Mouse (Mus musculus): Measurements from ENCODE around the gene Ick. TPM values are rescaled to one million over a fixed set of nuclear protein-coding genes. Genes with fewer than 3 reads are reported as not detected.
A peak's percentile ranks its signal among the peaks of the same experiment; 100 is the strongest.
"Not testable (repeated sequence)": the region's sequence is repeated elsewhere in the genome, so short reads cannot be mapped to it uniquely, and the experiment has no call there.

The Ick gene
- total and polyA plus RNA-seq, 2 experiments from 2014 or later, result 35.2 to 36.7 TPM

- Histone ChIP-seq H3K9ac (replicated peaks; ENCODE audit: low read length) (peak overlapping the region; percentile 79; the same call in 1 of the 2 replicates), H3K4me1 (ENCODE audit: insufficient read depth, low read length) (peaks cover 3% of the 10 kb centered on the region), H3K27me3 (ENCODE audit: insufficient read depth, low read length) (no peaks in the 10 kb centered on the region), H3K27ac (peak overlapping the region; percentile 98), H3K36me3 (ENCODE audit: insufficient read depth, low read length) (no peaks in the 10 kb centered on the region), H3K4me2 (ENCODE audit: low read depth, low read length) (peak overlapping the region; percentile 64), H3K9me3 (ENCODE audit: low read length) (no peaks in the 10 kb centered on the region), H3K4me3 (ENCODE audit: low read length) (peak overlapping the region; percentile 53)
- TF ChIP-seq CTCF (IDR thresholded peaks at IDR 0.05; ENCODE audit: low read depth), result no peak
- WGBS, result 24% methylated on average over 7 of the region's 7 CpGs
- peak; percentile 38 for DNase-seq (ENCODE audit: low spot score)
- ATAC-seq, result no peak
These were observed 67.8 kb downstream of the Ick start for GRCm38 (mm10) chr9:78176831-78177230.

- no peak overlapping the region for H3K4me3 ChIP-seq (ENCODE audit: low read length)
- H3K36me3 ChIP-seq (ENCODE audit: insufficient read depth, low read length), result no peaks in the 10 kb centered on the region
- 87% methylated on average over 5 of the region's 5 CpGs for WGBS
- DNase-seq (ENCODE audit: low spot score) (no peak), ATAC-seq (no peak)
- no peak overlapping the region for H3K4me2 ChIP-seq (ENCODE audit: low read depth, low read length)
- H3K27ac ChIP-seq, result no peak overlapping the region
- H3K9ac ChIP-seq (replicated peaks; ENCODE audit: low read length), result no peak overlapping the region
- H3K27me3 ChIP-seq (ENCODE audit: insufficient read depth, low read length), result no peaks in the 10 kb centered on the region
- no peak for TF ChIP-seq CTCF (IDR thresholded peaks at IDR 0.05; ENCODE audit: low read depth)
- H3K4me1 ChIP-seq (ENCODE audit: insufficient read depth, low read length), result peaks cover 3% of the 10 kb centered on the region
- no peaks in the 10 kb centered on the region for H3K9me3 ChIP-seq (ENCODE audit: low read length)
These were observed 69.2 kb downstream of the Ick start for GRCm38 (mm10) chr9:78178197-78178596.

- Histone ChIP-seq H3K4me1 (ENCODE audit: insufficient read depth, low read length) (peaks cover 3% of the 10 kb centered on the region), H3K27me3 (ENCODE audit: insufficient read depth, low read length) (no peaks in the 10 kb centered on the region), H3K4me3 (ENCODE audit: low read length) (no peak overlapping the region), H3K4me2 (ENCODE audit: low read depth, low read length) (no peak overlapping the region), H3K27ac (no peak overlapping the region), H3K36me3 (ENCODE audit: insufficient read depth, low read length) (no peaks in the 10 kb centered on the region), H3K9ac (replicated peaks; ENCODE audit: low read length) (no peak overlapping the region), H3K9me3 (ENCODE audit: low read length) (no peaks in the 10 kb centered on the region)
- no peak for ATAC-seq
- no peak for TF ChIP-seq CTCF (IDR thresholded peaks at IDR 0.05; ENCODE audit: low read depth)
- no peak for DNase-seq (ENCODE audit: low spot score)
- 91% methylated on average over 2 of the region's 2 CpGs for WGBS
These were observed 70.1 kb downstream of the Ick start for GRCm38 (mm10) chr9:78179071-78179470.

- not testable (repeated sequence) for H3K27ac ChIP-seq; ATAC-seq; H3K9ac ChIP-seq (replicated peaks; ENCODE audit: low read length); H3K36me3 ChIP-seq (ENCODE audit: insufficient read depth, low read length); H3K27me3 ChIP-seq (ENCODE audit: insufficient read depth, low read length); H3K4me1 ChIP-seq (ENCODE audit: insufficient read depth, low read length); H3K4me2 ChIP-seq (ENCODE audit: low read depth, low read length); H3K9me3 ChIP-seq (ENCODE audit: low read length); H3K4me3 ChIP-seq (ENCODE audit: low read length); DNase-seq (ENCODE audit: low spot score)
- 94% methylated on average over 4 of the region's 7 CpGs for WGBS
These were observed 73.5 kb downstream of the Ick start, which contains the start of gene Gsta4 for GRCm38 (mm10) chr9:78182474-78182873. Gsta4 (plus strand) TSS chr9:78182774.

GRCm38 (mm10) chr9:78185686-78186085 is 76.7 kb downstream of the Ick start:
- no peak overlapping the region for H3K9ac ChIP-seq (replicated peaks; ENCODE audit: low read length)
- no peak overlapping the region for H3K4me3 ChIP-seq (ENCODE audit: low read length)
- H3K4me1 ChIP-seq (ENCODE audit: insufficient read depth, low read length), result peaks cover 2% of the 10 kb centered on the region
- no peaks in the 10 kb centered on the region for H3K36me3 ChIP-seq (ENCODE audit: insufficient read depth, low read length)
- H3K4me2 ChIP-seq (ENCODE audit: low read depth, low read length), result no peak overlapping the region
- no peak overlapping the region for H3K27ac ChIP-seq
- no peaks in the 10 kb centered on the region for H3K27me3 ChIP-seq (ENCODE audit: insufficient read depth, low read length)
- no peak for TF ChIP-seq CTCF (IDR thresholded peaks at IDR 0.05; ENCODE audit: low read depth)
- no peaks in the 10 kb centered on the region for H3K9me3 ChIP-seq (ENCODE audit: low read length)
- DNase-seq (ENCODE audit: low spot score) (no peak), ATAC-seq (no peak)
- WGBS, result 83% methylated on average over 9 of the region's 9 CpGs

GRCm38 (mm10) chr9:78188910-78189309 is 79.9 kb downstream of the Ick start:
- WGBS, result 87% methylated on average over 8 of the region's 8 CpGs
- H3K4me1 ChIP-seq (ENCODE audit: insufficient read depth, low read length), result peaks cover 7% of the 10 kb centered on the region
- DNase-seq (ENCODE audit: low spot score) (no peak), ATAC-seq (no peak)
- no peak overlapping the region for H3K27ac ChIP-seq
- no peaks in the 10 kb centered on the region for H3K36me3 ChIP-seq (ENCODE audit: insufficient read depth, low read length)
- no peak overlapping the region for H3K4me3 ChIP-seq (ENCODE audit: low read length)
- H3K27me3 ChIP-seq (ENCODE audit: insufficient read depth, low read length), result no peaks in the 10 kb centered on the region
- no peaks in the 10 kb centered on the region for H3K9me3 ChIP-seq (ENCODE audit: low read length)
- no peak for TF ChIP-seq CTCF (IDR thresholded peaks at IDR 0.05; ENCODE audit: low read depth)
- no peak overlapping the region for H3K9ac ChIP-seq (replicated peaks; ENCODE audit: low read length)
- H3K4me2 ChIP-seq (ENCODE audit: low read depth, low read length), result no peak overlapping the region

GRCm38 (mm10) chr9:78190651-78191634 is 82.0 kb downstream of the Ick start:
- Histone ChIP-seq H3K27me3 (ENCODE audit: insufficient read depth, low read length) (no peaks in the 10 kb centered on the region), H3K9me3 (ENCODE audit: low read length) (no peaks in the 10 kb centered on the region), H3K9ac (replicated peaks; ENCODE audit: low read length) (peak overlapping the region; percentile 21), H3K36me3 (ENCODE audit: insufficient read depth, low read length) (no peaks in the 10 kb centered on the region), H3K4me1 (ENCODE audit: insufficient read depth, low read length) (peaks cover 7% of the 10 kb centered on the region), H3K27ac (no peak overlapping the region), H3K4me3 (ENCODE audit: low read length) (peak overlapping the region; percentile 42), H3K4me2 (ENCODE audit: low read depth, low read length) (peak overlapping the region; percentile 81)
- WGBS, result 2% methylated on average over 19 of the region's 19 CpGs
- DNase-seq (ENCODE audit: low spot score), result no peak
- no peak for ATAC-seq
- no peak for TF ChIP-seq CTCF (IDR thresholded peaks at IDR 0.05; ENCODE audit: low read depth)

All from hindbrain, postnatal 0 days (tissue).